Mouse (Mus musculus) heart, embryonic 15.5 days (tissue): ENCODE results near the gene Cxcl15. TPM values are rescaled to one million over a fixed set of nuclear protein-coding genes. Genes with fewer than 3 reads are reported as not detected.
"Not testable (repeated sequence)": the region's sequence is repeated elsewhere in the genome, so short reads cannot be mapped to it uniquely, and the experiment has no call there.

Source experiments
- ATAC-seq: fragments of 200-750 bp; cut with Nextera tagmentation; replicated peaks from 2 replicates; pipeline ENCODE4 v1.8.0; 2017; ENCODE audit warnings: low read depth, moderate TSS enrichment; ENCODE audit not compliant: insufficient number of reproducible peaks, insufficient read depth, low FRiP score
- H3K27ac ChIP-seq: fragments of 300-500 bp; sonication (generic); 2 replicates; pipeline ENCODE4 v1.5.1; 2015; ENCODE audit warnings: mild to moderate bottlenecking, inconsistent platforms
- H3K27me3 ChIP-seq: fragments of 300-500 bp; sonication (generic); 2 replicates; pipeline ENCODE4 v1.6.1; 2015; ENCODE audit warnings: inconsistent platforms
- H3K36me3 ChIP-seq: fragments of 300-500 bp; sonication (generic); 2 replicates; pipeline ENCODE4 v1.6.1; 2015; ENCODE audit warnings: mild to moderate bottlenecking, inconsistent platforms
- H3K4me1 ChIP-seq: fragments of 300-500 bp; sonication (generic); replicated peaks from 2 replicates; pipeline ENCODE4 v1.6.1; 2015; ENCODE audit warnings: inconsistent platforms
- H3K4me2 ChIP-seq: fragments of 300-500 bp; sonication (generic); 2 replicates; pipeline ENCODE4 v1.6.1; 2015; ENCODE audit warnings: inconsistent platforms, mild to moderate bottlenecking, moderate library complexity
- H3K4me3 ChIP-seq: fragments of 300-500 bp; sonication (generic); 2 replicates; pipeline ENCODE4 v1.5.1; 2015; ENCODE audit warnings: mild to moderate bottlenecking, inconsistent platforms
- H3K9ac ChIP-seq: fragments of 300-500 bp; sonication (generic); 2 replicates; pipeline ENCODE4 v1.6.1; 2015; ENCODE audit warnings: mild to moderate bottlenecking, inconsistent platforms
- H3K9me3 ChIP-seq: fragments of 300-500 bp; sonication (generic); replicated peaks from 2 replicates; pipeline ENCODE4 v1.6.1; 2016; ENCODE audit warnings: inconsistent platforms
- WGBS: fragments of 180-500 bp; shearing (Covaris S2); methylation state at CpG from one replicate; pipeline ENCODE4 v1.1.7; 2015; ENCODE audit warnings: mixed read lengths; 5-methylcytosine and 5-hydroxymethylcytosine counted together
- polyA plus RNA-seq: library from polyadenylated mRNA; unstranded; fragments of >200 nt; fragmentation: Nextera tagmentation; extraction: Ambion mirVana; gene quantifications from 2 replicates; pipeline ENCODE4 v1.2.1, GENCODE M21; 2015

Cxcl15 gene
- polyA plus RNA-seq, 1 experiment from 2014 or later: 0.20 TPM

DNA sequence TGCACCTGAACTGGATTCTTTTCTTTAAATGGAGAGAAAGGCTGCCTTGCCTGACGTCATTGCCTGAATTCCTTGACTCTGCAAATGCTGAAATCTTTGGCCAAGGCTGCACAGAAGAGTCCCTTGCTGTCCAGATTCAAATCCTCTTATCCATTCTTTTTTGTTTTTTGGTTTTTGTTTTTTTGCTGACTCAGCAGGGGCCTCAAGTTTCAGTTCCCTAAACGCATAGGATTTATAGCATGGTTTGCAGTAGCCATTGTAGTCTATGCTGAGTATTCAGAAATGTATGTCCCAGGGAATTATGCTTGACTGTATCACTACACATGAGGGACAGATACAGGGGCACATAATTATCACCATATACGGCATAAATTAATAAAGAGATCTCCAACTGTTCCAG is 23.0 kb upstream of the Cxcl15 start:
- no peak overlapping the region for H3K4me2 ChIP-seq
- WGBS: 67% methylated on average over 3 of the region's 3 CpGs
- H3K4me1 ChIP-seq: 0 out of 2 replicates have a peak, but pooled peaks cover 10% of the 10 kb centered on the region
- H3K9ac ChIP-seq: no peak overlapping the region
- no peak overlapping the region for H3K4me3 ChIP-seq
- H3K36me3 ChIP-seq: no peaks in the 10 kb centered on the region
- ATAC-seq: no peak
- H3K27ac ChIP-seq: no peak overlapping the region
- H3K27me3 ChIP-seq: no peaks in the 10 kb centered on the region
- no peaks in the 10 kb centered on the region for H3K9me3 ChIP-seq

DNA sequence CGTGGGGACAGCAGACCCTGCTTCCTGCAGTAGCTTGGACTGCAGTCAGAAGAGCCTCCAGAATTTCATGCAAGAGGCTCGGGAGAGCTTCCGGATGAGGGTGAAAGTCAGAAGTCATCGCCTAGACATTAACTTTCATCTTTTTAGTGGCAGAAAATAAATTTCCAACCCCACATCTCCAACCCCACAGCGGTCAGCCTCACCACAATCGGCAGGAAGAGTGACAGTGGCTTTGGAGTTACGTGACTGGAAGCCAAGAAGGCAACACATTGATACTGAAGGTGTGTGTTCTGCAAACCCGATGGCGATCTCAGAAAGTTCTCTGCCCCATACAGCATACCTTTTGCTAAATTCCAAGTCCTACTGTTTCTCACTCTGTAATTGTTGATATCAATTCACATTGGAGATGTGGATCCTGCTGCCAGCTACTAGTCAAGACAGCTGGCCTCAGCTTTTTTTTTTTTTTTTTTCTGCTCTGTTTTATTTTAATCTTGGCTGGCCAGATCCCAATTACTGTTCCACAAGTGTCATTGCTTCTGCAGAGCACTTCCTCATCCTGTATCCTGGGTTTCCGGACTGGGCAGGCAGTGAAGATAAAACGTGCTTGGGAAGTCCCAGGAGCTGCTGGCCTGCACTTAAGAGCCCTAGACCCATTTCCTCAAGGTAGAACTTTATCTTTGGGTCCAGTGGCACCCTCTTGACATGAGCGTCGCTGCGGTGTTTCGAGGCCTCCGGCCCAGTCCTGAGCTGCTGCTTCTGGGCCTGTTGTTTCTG is 22.3 kb upstream of the Cxcl15 start, which contains the start of gene Pf4:
TSS of gene Pf4 (plus strand) at position 556 of the 774 bp plus-strand sequence.
- peak; percentile 80 for ATAC-seq
- Histone ChIP-seq H3K36me3 (no peaks in the 10 kb centered on the region), H3K27me3 (no peaks in the 10 kb centered on the region), H3K4me3 (no peak within 1 kb of the TSS), H3K4me2 (peak within 1 kb of the TSS; percentile 7; the same call in 1 of the 2 replicates), H3K9ac (no peak within 1 kb of the TSS), H3K9me3 (no peaks in the 10 kb centered on the region), H3K4me1 (0 out of 2 replicates have a peak, but pooled peaks cover 10% of the 10 kb centered on the region), H3K27ac (no peak within 1 kb of the TSS)
- 50% methylated on average over 16 of the region's 16 CpGs for WGBS

DNA sequence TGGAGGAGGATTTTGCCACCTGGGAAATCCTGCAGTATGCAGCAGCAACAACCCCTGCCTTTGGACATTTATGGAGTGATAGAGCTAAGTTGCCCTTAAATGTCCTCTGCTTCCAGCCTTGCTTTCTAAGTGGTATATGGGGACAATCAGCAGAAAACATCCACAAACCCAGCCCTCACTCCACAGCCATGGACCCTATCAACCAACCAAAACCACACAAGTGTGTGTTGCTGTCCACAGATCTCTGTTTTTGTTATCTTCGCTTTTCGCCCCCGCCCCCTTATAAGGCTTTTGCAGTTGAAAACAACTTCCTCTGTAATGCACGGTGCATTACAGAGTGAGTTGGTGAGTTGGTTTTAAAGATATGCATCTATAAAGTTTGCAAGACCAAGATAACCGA is 18.8 kb upstream of the Cxcl15 start:
- no peak overlapping the region for H3K9ac ChIP-seq
- ATAC-seq: no peak
- 0 out of 2 replicates have a peak, but pooled peaks cover 10% of the 10 kb centered on the region for H3K4me1 ChIP-seq
- no peaks in the 10 kb centered on the region for H3K9me3 ChIP-seq
- H3K36me3 ChIP-seq: no peaks in the 10 kb centered on the region
- no peak overlapping the region for H3K27ac ChIP-seq
- H3K4me3 ChIP-seq: no peak overlapping the region
- no peak overlapping the region for H3K4me2 ChIP-seq
- H3K27me3 ChIP-seq: no peaks in the 10 kb centered on the region
- 68% methylated on average over 5 of the region's 5 CpGs for WGBS

DNA sequence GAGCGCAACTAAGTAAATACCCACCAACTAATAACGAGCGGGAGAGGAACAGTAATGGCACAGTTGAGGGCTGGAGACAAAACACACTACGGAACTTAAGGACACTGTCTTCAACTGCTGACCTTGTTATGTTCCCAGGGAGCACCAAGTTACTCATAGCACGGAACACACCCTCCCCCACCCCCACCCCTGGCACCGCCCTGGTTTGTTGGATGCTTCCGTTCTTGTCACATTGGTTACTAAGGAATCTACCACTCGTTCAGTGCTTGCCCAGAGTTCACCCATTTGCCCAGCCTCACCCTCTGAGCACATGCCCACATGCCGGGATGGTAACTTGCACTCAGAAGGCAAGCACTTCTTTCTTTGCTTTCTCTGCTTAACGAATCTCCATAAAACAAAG is 16.7 kb upstream of the Cxcl15 start:
- no peaks in the 10 kb centered on the region for H3K27me3 ChIP-seq
- no peak overlapping the region for H3K27ac ChIP-seq
- 82% methylated on average over 10 of the region's 10 CpGs for WGBS
- H3K9ac ChIP-seq: no peak overlapping the region
- H3K4me1 ChIP-seq: 0 out of 2 replicates have a peak, but pooled peaks cover under 1% of the 10 kb centered on the region
- no peak overlapping the region for H3K4me3 ChIP-seq
- no peaks in the 10 kb centered on the region for H3K9me3 ChIP-seq
- H3K4me2 ChIP-seq: no peak overlapping the region
- no peak for ATAC-seq
- no peaks in the 10 kb centered on the region for H3K36me3 ChIP-seq

DNA sequence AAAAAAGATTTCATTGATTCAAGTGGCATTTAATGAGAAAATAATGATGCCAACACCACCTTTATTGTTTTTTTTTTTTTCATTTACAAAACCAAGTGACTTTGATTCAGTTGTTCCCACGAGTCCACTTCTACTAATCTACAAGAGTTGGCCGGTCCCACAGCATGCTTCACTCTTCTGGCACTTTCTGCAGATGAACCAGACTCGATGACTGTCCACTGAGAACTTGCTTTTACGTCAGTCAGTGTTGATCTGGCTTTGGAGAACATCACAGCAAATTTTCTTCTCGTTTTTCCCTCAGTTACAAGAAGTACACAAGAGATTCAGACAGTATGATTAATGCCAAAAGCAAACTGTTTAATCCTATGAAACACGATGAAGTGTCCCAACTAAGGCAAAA is 15.5 kb upstream of the Cxcl15 start:
- 73% methylated on average over 6 of the region's 6 CpGs for WGBS
- no peaks in the 10 kb centered on the region for H3K36me3 ChIP-seq
- no peaks in the 10 kb centered on the region for H3K4me1 ChIP-seq
- no peak overlapping the region for H3K4me3 ChIP-seq
- H3K9ac ChIP-seq: no peak overlapping the region
- H3K27me3 ChIP-seq: no peaks in the 10 kb centered on the region
- H3K9me3 ChIP-seq: no peaks in the 10 kb centered on the region
- no peak overlapping the region for H3K4me2 ChIP-seq
- ATAC-seq: no peak
- no peak overlapping the region for H3K27ac ChIP-seq

DNA sequence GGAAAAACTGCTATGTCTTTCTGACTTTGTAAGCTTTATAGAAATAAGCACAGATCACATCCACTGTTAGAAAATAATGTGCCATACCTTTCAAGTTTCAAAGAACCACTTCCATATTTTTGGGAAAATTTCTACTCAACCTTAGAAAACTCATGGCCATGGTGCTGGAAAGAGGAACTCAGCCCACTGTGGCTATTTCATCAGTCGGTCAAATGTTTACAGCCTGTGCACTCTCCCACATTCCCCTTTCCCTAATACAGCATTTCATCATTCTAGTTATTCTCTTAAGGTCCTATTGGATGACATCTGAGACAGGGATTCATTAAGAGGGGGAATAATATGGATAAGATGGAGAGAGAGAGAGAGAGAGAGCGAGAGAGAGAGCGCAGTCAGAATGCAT is 10.6 kb upstream of the Cxcl15 start:
- Histone ChIP-seq H3K9ac (no peak overlapping the region), H3K36me3 (no peaks in the 10 kb centered on the region), H3K4me1 (peaks cover 4% of the 10 kb centered on the region), H3K27me3 (no peaks in the 10 kb centered on the region), H3K9me3 (no peaks in the 10 kb centered on the region), H3K4me2 (no peak overlapping the region), H3K27ac (no peak overlapping the region), H3K4me3 (no peak overlapping the region)
- WGBS: 81% methylated on average over 3 of the region's 3 CpGs
- ATAC-seq: no peak

DNA sequence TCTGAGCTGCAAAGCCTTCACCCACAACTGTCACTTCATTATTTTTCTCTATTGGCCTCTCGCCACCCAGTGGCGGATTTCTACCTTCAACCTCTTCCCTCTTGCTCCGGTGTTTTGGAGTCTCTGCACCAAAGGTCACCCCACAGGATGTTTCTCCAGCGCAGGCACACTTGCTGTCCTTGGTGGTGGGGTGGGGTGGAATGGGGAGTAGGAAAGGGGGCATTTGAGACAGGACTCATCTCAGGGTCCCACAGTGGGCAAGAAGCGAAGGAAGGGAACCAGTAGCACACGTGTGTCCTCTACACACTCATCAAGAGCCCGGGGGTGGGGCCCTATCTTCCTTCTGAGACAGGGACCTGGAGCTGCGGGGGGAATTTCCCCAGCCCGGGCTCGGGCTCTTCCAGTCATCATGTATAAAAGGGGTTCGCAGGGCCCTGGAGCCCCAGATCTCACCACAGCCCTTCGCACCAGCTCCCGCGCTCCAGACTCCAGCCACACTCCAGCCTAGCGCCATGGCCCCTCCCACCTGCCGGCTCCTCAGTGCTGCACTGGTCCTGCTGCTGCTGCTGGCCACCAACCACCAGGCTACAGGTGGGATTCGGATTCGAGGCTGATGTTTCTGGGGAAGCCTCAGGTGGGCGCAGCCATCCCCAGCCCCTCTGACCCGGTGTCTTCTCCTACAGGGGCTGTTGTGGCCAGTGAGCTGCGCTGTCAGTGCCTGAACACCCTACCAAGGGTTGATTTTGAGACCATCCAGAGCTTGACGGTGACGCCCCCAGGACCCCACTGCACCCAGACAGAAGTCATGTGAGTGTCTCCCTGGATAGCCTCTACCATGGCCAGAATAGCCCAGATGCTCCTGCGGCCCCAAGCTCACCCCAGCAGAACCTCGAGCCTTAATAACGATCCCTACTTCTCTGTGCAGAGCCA is 8.4 kb upstream of the Cxcl15 start, which contains the start of gene Cxcl3:
TSS of gene Cxcl3 (plus strand) at position 445 of the 930 bp plus-strand sequence.
- 14% methylated on average over 26 of the region's 26 CpGs for WGBS
- H3K4me1 ChIP-seq: peaks cover 4% of the 10 kb centered on the region
- H3K27ac ChIP-seq: no peak within 1 kb of the TSS
- H3K9me3 ChIP-seq: no peaks in the 10 kb centered on the region
- H3K4me3 ChIP-seq: peak within 1 kb of the TSS; percentile 48
- peak; percentile 75 for ATAC-seq
- H3K36me3 ChIP-seq: no peaks in the 10 kb centered on the region
- H3K9ac ChIP-seq: peak within 1 kb of the TSS; percentile 19; the same call in 1 of the 2 replicates
- peak within 1 kb of the TSS; percentile 92 for H3K4me2 ChIP-seq
- H3K27me3 ChIP-seq: no peaks in the 10 kb centered on the region

DNA sequence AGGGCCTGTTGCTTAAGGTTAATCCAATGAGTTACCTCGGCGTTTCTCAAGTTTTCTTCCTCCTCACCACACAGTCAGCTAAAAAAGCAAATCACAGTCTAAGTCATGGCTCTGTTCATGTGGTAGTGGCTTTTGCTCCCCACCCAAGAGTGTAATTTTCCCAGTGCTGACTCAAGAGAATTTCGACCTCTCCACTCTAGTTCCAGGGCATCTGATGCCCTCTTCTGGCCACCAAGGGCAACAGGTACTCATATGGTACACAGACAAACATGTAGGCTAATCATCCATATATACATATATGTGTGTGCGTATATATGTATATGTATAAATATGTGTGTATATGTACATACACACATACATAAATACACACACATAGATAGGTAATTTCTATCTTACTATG is 6.2 kb upstream of the Cxcl15 start:
- H3K36me3 ChIP-seq: no peaks in the 10 kb centered on the region
- peaks cover 4% of the 10 kb centered on the region for H3K4me1 ChIP-seq
- ATAC-seq: no peak
- no peak overlapping the region for H3K4me2 ChIP-seq
- no peak overlapping the region for H3K27ac ChIP-seq
- no peaks in the 10 kb centered on the region for H3K27me3 ChIP-seq
- H3K9me3 ChIP-seq: no peaks in the 10 kb centered on the region
- 73% methylated on average over 4 of the region's 4 CpGs for WGBS
- H3K4me3 ChIP-seq: no peak overlapping the region
- H3K9ac ChIP-seq: no peak overlapping the region

DNA sequence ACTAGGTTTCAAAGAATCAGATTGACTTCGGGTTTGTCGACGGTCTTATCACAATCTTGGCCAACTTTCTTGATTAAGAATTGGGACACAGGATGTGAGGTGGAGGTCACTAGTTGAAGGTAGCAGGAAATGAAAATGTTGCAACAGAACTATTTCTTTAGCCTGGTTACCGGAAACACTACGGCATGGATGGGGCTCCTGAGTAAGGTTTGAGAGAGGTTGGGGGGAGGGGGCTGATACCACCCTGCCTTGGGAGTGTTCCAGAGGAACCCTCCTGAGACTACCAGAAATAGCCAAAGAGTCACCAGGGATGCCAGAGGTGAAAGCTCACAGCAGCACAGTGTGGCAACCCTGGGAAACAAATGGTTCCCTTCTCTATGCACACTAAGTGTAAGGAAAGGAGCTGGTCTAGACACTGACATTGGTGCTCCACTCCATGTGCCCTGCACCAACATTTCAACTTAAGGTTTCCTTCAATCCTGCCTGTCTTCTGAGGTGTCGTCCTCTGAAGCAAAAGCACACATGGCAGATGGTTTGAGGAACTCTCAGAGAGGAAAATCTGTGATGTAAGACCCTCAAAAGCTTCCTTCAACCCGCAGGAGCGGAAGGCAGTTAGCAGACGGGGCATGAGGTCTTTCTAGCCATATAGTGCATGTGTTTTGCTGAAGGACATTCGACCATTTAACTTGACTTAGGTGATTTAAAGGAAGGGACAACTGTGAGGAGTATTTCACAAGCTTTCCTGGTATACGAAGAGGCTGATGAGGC is 4.8 kb upstream of the Cxcl15 start:
- H3K4me2 ChIP-seq: no peak overlapping the region
- H3K9me3 ChIP-seq: no peaks in the 10 kb centered on the region
- no peaks in the 10 kb centered on the region for H3K36me3 ChIP-seq
- peaks cover 4% of the 10 kb centered on the region for H3K4me1 ChIP-seq
- WGBS: 63% methylated on average over 11 of the region's 11 CpGs
- no peaks in the 10 kb centered on the region for H3K27me3 ChIP-seq
- H3K4me3 ChIP-seq: no peak overlapping the region
- ATAC-seq: no peak
- H3K9ac ChIP-seq: no peak overlapping the region
- no peak overlapping the region for H3K27ac ChIP-seq

DNA sequence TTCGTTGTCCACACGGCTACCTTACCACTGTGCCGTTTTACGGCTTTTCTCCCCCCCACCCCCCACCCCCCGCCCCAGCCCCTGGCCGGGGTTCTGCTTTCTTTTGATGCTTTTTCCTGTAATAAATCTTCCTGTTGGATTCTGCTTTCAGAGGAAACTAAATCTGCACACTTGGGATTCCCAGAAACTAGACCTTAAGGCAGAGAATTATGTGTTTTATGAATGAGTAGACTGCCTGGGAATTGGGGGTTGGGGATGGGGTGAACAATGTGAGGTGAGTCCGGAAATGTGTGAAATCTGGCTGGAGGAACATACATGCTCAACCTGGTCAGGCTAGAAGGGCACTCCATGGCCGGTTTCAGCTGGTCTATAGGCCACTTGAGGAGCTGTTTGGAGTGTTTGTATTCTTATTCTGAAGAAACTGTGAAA is 4.2 kb upstream of the Cxcl15 start:
- H3K9ac ChIP-seq: no peak overlapping the region
- H3K27me3 ChIP-seq: no peaks in the 10 kb centered on the region
- H3K4me1 ChIP-seq: peaks cover 4% of the 10 kb centered on the region
- 58% methylated on average over 8 of the region's 8 CpGs for WGBS
- H3K27ac ChIP-seq: no peak overlapping the region
- no peak for ATAC-seq
- H3K36me3 ChIP-seq: no peaks in the 10 kb centered on the region
- H3K4me2 ChIP-seq: no peak overlapping the region
- no peak overlapping the region for H3K4me3 ChIP-seq
- no peaks in the 10 kb centered on the region for H3K9me3 ChIP-seq

DNA sequence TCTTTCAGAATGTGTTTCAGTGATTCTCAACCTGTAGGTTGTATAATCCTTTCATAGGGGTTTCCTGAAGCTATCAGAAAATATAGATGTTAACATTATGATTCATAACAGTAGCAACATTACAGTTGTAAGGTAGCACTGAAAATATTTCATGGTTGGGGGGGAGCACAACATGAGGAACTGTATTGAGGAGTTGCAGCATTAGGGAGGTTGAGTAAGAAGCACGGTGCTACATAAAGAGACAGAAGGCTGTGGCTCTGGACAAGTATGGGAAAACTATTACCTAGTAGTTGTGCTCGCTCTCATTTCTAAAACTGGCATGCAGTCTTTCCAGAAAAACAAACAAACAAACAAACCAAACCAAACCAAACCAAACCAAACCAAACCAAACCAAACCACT is 1.1 kb downstream of the Cxcl15 start:
- not testable (repeated sequence) for H3K36me3 ChIP-seq, H3K9me3 ChIP-seq, ATAC-seq, H3K4me2 ChIP-seq, H3K4me3 ChIP-seq, H3K9ac ChIP-seq, H3K27me3 ChIP-seq, H3K4me1 ChIP-seq, H3K27ac ChIP-seq
- WGBS: 72% methylated on average over 2 of the region's 2 CpGs
